Mouse (Mus musculus): Measurements from ENCODE around the gene Enpp5.

Enpp5 gene

GRCm38 (mm10) chr17:44091512-44091911, 12.9 kb downstream of the Enpp5 start:
- no peak for DNase-seq (ENCODE audit: low read depth)

GRCm38 (mm10) chr17:44100486-44100885, 21.9 kb downstream of the Enpp5 start:
- DNase-seq (ENCODE audit: low read depth): no peak

- no peak for DNase-seq (ENCODE audit: low read depth)
These were observed 22.3 kb downstream of the Enpp5 start for GRCm38 (mm10) chr17:44100906-44101305.

- DNase-seq (ENCODE audit: low read depth): no peak
These were observed 23.3 kb downstream of the Enpp5 start for GRCm38 (mm10) chr17:44101961-44102360.

- peak; percentile 93 for DNase-seq (ENCODE audit: low read depth)
These were observed 26.9 kb downstream of the Enpp5 start, which contains the start of gene Enpp4 for GRCm38 (mm10) chr17:44105287-44106138. Gene Enpp4 (minus strand): TSS chr17:44105809.

GRCm38 (mm10) chr17:44108331-44108730, 29.7 kb downstream of the Enpp5 start:
- no peak for DNase-seq (ENCODE audit: low read depth)

GRCm38 (mm10) chr17:44116584-44116983, 38.0 kb downstream of the Enpp5 start:
- DNase-seq (ENCODE audit: low read depth): no peak

- DNase-seq (ENCODE audit: low read depth): no peak
These were observed 39.1 kb downstream of the Enpp5 start for GRCm38 (mm10) chr17:44117721-44118120.

- no peak for DNase-seq (ENCODE audit: low read depth)
These were observed 39.6 kb downstream of the Enpp5 start for GRCm38 (mm10) chr17:44118231-44118630.

GRCm38 (mm10) chr17:44121366-44122100, 42.9 kb downstream of the Enpp5 start:
- DNase-seq (ENCODE audit: low read depth): peak; percentile 67

- DNase-seq (ENCODE audit: low read depth): no peak
These were observed 50.6 kb downstream of the Enpp5 start for GRCm38 (mm10) chr17:44129092-44129750.

- DNase-seq (ENCODE audit: low read depth): peak; percentile 87
These were observed 51.8 kb downstream of the Enpp5 start for GRCm38 (mm10) chr17:44130429-44130828.

GRCm38 (mm10) chr17:44134106-44134505, 55.5 kb downstream of the Enpp5 start:
- no peak for DNase-seq (ENCODE audit: low read depth)

GRCm38 (mm10) chr17:44134545-44134944, 55.9 kb downstream of the Enpp5 start:
- no peak for DNase-seq (ENCODE audit: low read depth)

GRCm38 (mm10) chr17:44136018-44136417, 57.4 kb downstream of the Enpp5 start:
- no peak for DNase-seq (ENCODE audit: low read depth)

Data from naive thymus-derived CD4-positive, alpha-beta T cell, adult 2 months (primary cell).